Mouse (Mus musculus): Measurements from ENCODE around the gene Exoc7. TPM values are rescaled to one million over a fixed set of nuclear protein-coding genes. Genes with fewer than 3 reads are reported as not detected.
A peak's percentile ranks its signal among the peaks of the same experiment; 100 is the strongest.
"Not testable (repeated sequence)": the region's sequence is repeated elsewhere in the genome, so short reads cannot be mapped to it uniquely, and the experiment has no call there.

Gene Exoc7
- polyA plus RNA-seq, 1 experiment from 2014 or later = 89.3 TPM

GRCm38 (mm10) chr11:116287351-116287750 lies 19.7 kb downstream of the Exoc7 start:
- WGBS = 73% methylated on average over 5 of the region's 5 CpGs
- peaks cover 37% of the 10 kb centered on the region for H3K27me3 ChIP-seq (replicated peaks)
- H3K27ac ChIP-seq = no peak overlapping the region
- no peaks in the 10 kb centered on the region; the same call in 1 of the 2 replicates for H3K4me1 ChIP-seq
- H3K36me3 ChIP-seq = peaks cover 47% of the 10 kb centered on the region
- ATAC-seq (ENCODE audit: low FRiP score, low read depth) = no peak
- no peaks in the 10 kb centered on the region for H3K9me3 ChIP-seq
- no peak overlapping the region for H3K9ac ChIP-seq
- no peak overlapping the region for H3K4me3 ChIP-seq
- H3K4me2 ChIP-seq (replicated peaks) = no peak overlapping the region

DNA sequence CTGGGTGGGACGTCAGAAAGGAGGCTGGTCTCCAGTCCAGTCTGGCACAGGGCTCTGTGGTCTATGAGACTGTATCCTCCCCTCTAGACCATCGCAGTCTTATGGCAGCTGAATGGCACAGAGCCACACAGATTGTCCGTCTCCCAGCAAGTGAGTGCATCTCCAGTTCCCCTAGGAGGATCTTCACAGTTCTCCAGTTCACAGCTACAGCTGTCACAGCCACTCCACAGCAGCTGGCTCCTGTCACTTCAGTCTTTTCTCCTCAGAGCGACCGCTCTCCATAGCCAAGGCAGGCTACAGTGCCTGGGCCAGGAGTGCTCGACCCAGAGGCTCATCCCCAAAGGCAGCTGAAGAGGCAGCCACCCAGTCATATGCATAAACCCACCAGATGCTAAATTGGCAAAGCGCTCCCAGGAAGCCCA lies 21.3 kb downstream of the Exoc7 start:
- no peaks in the 10 kb centered on the region for H3K9me3 ChIP-seq
- H3K4me1 ChIP-seq = peaks cover 6% of the 10 kb centered on the region
- H3K36me3 ChIP-seq = peaks cover 35% of the 10 kb centered on the region
- peaks cover 53% of the 10 kb centered on the region for H3K27me3 ChIP-seq (replicated peaks)
- no peak for ATAC-seq (ENCODE audit: low FRiP score, low read depth)
- H3K9ac ChIP-seq = no peak overlapping the region
- no peak overlapping the region for H3K27ac ChIP-seq
- no peak overlapping the region for H3K4me2 ChIP-seq (replicated peaks)
- no peak overlapping the region for H3K4me3 ChIP-seq
- 60% methylated on average over 7 of the region's 7 CpGs for WGBS

DNA sequence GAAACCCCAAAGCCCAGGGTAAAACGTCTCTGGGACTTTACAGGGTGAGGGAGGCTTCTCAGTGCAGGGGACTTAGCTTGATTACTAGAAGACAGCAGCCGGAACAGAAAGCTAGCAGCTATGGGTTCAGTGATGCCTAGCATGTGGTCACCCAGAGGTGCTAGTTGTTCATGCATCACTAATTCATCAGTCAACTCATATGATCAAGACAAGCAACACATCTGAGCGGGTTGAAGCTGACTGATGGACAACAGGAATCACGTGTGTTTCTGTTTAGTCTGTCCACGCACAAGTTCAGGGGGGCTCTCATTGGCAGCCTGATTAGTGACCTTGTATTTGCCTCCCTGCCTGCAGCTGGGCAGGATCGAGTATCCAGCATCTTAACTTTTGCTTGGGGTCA lies 23.1 kb downstream of the Exoc7 start:
- Histone ChIP-seq H3K27ac (no peak overlapping the region), H3K36me3 (peaks cover 17% of the 10 kb centered on the region), H3K9me3 (no peaks in the 10 kb centered on the region), H3K4me2 (replicated peaks) (no peak overlapping the region), H3K27me3 (replicated peaks) (peaks cover 65% of the 10 kb centered on the region), H3K4me1 (peaks cover 6% of the 10 kb centered on the region), H3K4me3 (no peak overlapping the region), H3K9ac (no peak overlapping the region)
- no peak for ATAC-seq (ENCODE audit: low FRiP score, low read depth)
- WGBS = 62% methylated on average over 6 of the region's 6 CpGs

GRCm38 (mm10) chr11:116282912-116283521 lies 24.0 kb downstream of the Exoc7 start:
- Histone ChIP-seq H3K9ac (no peak overlapping the region), H3K27ac (no peak overlapping the region), H3K4me2 (replicated peaks) (no peak overlapping the region), H3K36me3 (peaks cover 7% of the 10 kb centered on the region; the same call in 1 of the 2 replicates), H3K9me3 (no peaks in the 10 kb centered on the region), H3K27me3 (replicated peaks) (peaks cover 65% of the 10 kb centered on the region), H3K4me1 (peaks cover 6% of the 10 kb centered on the region), H3K4me3 (peak overlapping the region; percentile 11; the same call in 1 of the 2 replicates)
- 9% methylated on average over 48 of the region's 48 CpGs for WGBS
- no peak for ATAC-seq (ENCODE audit: low FRiP score, low read depth)

DNA sequence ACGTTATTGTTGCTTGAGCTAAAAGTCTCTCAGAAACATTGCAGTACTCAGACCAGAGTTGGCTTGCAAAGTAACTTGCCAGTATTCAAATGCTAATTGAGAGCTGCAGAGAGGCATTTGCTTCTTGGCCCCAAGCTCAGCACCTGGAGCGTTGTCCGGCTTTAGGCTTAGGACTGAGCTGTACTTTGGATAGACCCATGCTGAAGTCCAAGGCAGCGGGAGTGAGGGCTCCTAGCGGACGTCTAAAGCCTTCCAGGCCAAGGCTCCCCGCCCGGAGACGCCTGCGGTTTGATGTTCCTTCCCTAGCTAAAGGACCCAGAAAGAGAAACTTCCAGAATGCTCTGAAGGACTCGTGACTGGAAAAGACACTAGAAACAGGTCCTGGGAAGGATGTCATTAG lies 24.9 kb downstream of the Exoc7 start:
- H3K36me3 ChIP-seq = no peaks in the 10 kb centered on the region
- H3K4me2 ChIP-seq (replicated peaks) = peak overlapping the region; percentile 55
- H3K4me1 ChIP-seq = peaks cover 6% of the 10 kb centered on the region
- H3K9me3 ChIP-seq = no peaks in the 10 kb centered on the region
- peak overlapping the region; percentile 20; the same call in 1 of the 2 replicates for H3K4me3 ChIP-seq
- H3K27me3 ChIP-seq (replicated peaks) = peaks cover 65% of the 10 kb centered on the region
- ATAC-seq (ENCODE audit: low FRiP score, low read depth) = no peak
- H3K27ac ChIP-seq = no peak overlapping the region
- H3K9ac ChIP-seq = no peak overlapping the region
- 2% methylated on average over 11 of the region's 11 CpGs for WGBS

DNA sequence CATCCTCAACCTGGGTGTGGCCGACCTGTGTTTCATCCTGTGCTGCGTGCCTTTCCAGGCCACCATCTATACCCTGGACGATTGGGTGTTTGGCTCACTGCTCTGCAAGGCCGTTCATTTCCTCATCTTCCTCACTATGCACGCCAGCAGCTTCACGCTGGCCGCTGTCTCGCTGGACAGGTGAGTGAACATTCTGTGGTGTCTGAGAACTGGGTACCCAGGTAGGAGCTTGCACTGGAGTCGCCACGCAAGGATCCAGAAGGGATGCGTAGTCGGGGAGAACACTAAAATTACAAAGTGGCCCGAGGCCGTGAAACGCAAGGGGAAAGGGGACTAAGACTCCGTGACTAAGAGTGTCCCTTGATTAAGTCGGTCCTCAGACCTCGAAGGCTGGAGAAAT lies 25.4 kb downstream of the Exoc7 start:
- WGBS = 3% methylated on average over 18 of the region's 18 CpGs
- Histone ChIP-seq H3K36me3 (no peaks in the 10 kb centered on the region), H3K4me2 (replicated peaks) (peak overlapping the region; percentile 55), H3K9ac (peak overlapping the region; percentile 9; the same call in 1 of the 2 replicates), H3K27me3 (replicated peaks) (peaks cover 65% of the 10 kb centered on the region), H3K27ac (no peak overlapping the region), H3K4me1 (peaks cover 6% of the 10 kb centered on the region), H3K9me3 (no peaks in the 10 kb centered on the region), H3K4me3 (peak overlapping the region; percentile 20)
- no peak for ATAC-seq (ENCODE audit: low FRiP score, low read depth)

DNA sequence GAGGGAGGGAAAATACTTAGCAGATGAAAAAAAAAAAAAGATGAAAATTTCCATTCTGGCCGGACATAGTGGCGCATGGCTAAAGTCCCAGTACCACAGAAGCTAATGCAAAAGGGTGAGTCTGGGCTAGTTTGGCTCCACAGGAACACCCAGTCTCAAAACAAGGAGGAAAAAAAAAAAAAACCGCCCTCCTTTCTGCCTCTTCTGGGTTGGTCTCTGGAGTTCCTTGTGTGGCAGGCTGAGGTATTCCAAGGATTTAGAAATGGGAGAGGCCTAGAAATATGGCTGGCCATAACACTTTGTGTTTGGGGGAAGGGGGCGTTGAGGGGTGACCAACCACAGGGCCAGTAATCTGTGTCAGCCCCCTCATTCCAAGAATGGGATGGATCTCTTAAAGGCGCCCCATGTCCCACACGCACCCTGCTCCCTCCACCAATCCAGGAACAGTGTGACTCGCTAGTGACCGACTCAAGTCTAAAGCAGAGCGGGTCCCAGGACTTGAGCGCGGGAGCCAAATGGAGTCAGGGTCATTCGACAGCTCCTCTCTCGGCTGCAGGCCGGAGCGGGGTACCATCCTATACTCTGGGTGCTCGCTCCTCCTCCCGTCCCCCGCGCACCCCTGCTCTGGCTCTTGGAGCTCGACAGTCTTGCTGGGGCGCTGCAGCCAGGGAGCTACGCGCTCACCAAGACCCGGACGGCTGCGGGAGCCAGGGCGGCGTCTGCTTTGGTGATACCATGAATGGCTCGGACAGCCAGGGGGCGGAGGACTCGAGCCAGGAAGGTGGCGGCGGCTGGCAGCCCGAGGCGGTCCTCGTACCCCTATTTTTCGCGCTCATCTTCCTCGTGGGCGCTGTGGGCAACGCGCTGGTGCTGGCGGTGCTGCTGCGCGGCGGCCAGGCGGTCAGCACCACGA lies 26.0 kb downstream of the Exoc7 start, which contains the start of gene Galr2:
Gene Galr2, plus strand, starts transcription at position 189 of the 913 bp plus-strand sequence.
- no peak for ATAC-seq (ENCODE audit: low FRiP score, low read depth)
- peaks cover 6% of the 10 kb centered on the region for H3K4me1 ChIP-seq
- WGBS = 5% methylated on average over 48 of the region's 48 CpGs

DNA sequence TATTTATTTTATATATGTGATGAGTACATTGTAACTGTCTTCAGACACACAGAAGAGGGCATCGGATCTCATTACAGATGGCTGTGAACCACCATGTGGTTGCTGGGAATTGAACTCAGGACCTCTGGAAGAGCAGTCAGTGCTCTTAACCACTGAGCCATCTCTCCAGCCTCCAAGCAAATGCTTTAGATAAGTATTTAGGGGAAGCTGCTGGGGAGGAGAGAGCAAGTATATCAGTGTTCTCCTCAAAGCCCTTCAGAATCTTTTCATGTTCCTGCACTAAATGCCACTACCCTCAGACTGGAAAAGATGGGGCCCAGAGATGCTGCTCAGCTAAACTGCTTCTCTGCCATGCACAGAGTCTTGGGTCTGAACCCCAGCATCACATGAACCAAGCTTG lies 29.8 kb downstream of the Exoc7 start:
- Histone ChIP-seq H3K4me1 (peaks cover 19% of the 10 kb centered on the region), H3K27me3 (replicated peaks) (peaks cover 26% of the 10 kb centered on the region)
- not testable (repeated sequence) for H3K4me3 ChIP-seq; ATAC-seq (ENCODE audit: low FRiP score, low read depth); H3K4me2 ChIP-seq (replicated peaks); H3K27ac ChIP-seq; H3K9ac ChIP-seq; H3K9me3 ChIP-seq; H3K36me3 ChIP-seq
- 89% methylated on average over 1 of the region's 1 CpGs for WGBS

More for the DNA sequence above, 26.0 kb downstream of the Exoc7 start, which contains the start of gene Galr2:
- no peaks in the 10 kb centered on the region for H3K36me3 ChIP-seq
- no peaks in the 10 kb centered on the region for H3K9me3 ChIP-seq
- peak within 1 kb of the TSS; percentile 20 for H3K4me3 ChIP-seq
- H3K9ac ChIP-seq = peak within 1 kb of the TSS; percentile 9; the same call in 1 of the 2 replicates
- H3K4me2 ChIP-seq (replicated peaks) = peak within 1 kb of the TSS; percentile 55
- no peak within 1 kb of the TSS for H3K27ac ChIP-seq
- H3K27me3 ChIP-seq (replicated peaks) = peaks cover 64% of the 10 kb centered on the region

- 5% methylated on average over 32 of the region's 32 CpGs for WGBS
Observed at GRCm38 (mm10) chr11:116274045-116274666, 32.9 kb downstream of the Exoc7 start, which contains the start of gene Srp68. Gene Srp68 (minus strand): TSS chr11:116274217.

DNA sequence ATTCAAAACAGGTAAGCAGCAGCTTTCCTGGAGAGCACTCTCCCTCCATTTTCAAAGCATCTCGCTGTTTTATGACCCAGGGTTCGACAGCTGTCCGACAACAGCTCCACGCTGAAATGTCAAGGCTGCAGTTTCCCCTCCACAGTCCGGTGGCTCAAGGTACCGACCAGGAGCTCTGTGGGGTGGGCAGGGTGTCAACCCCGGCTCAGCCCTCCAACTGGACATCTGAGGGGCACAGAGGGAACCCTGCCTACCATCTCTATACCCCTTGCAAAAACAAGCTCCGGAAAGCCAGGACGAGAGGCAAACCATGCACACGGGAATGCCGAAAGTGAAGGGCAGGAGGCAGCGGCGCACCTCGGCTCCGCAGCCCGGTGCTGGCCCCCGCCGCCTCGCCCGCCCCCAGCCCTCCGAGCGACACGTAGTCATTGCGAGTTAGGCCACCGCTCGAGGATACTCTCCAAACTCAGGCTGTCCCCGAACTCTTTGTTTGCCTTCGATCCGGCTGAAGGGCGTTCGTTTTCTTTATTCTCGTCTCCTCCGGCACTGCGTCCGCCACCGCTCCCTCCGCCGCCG lies 33.5 kb downstream of the Exoc7 start:
- Histone ChIP-seq H3K4me1 (peaks cover 17% of the 10 kb centered on the region), H3K9ac (peak overlapping the region; percentile 76), H3K36me3 (peaks cover 26% of the 10 kb centered on the region; the same call in 1 of the 2 replicates), H3K4me2 (replicated peaks) (peak overlapping the region; percentile 97), H3K27ac (no peak overlapping the region), H3K4me3 (peak overlapping the region; percentile 88), H3K9me3 (no peaks in the 10 kb centered on the region), H3K27me3 (replicated peaks) (no peaks in the 10 kb centered on the region)
- no peak; the same call in 1 of the 2 replicates for ATAC-seq (ENCODE audit: low FRiP score, low read depth)
- under 1% methylated on average over 39 of the region's 39 CpGs for WGBS

More at GRCm38 (mm10) chr11:116274045-116274666, 32.9 kb downstream of the Exoc7 start, which contains the start of gene Srp68:
- peak within 1 kb of the TSS; percentile 72 for H3K27ac ChIP-seq
- peak; percentile 95 for ATAC-seq (ENCODE audit: low FRiP score, low read depth)
- peaks cover 21% of the 10 kb centered on the region; the same call in 1 of the 2 replicates for H3K36me3 ChIP-seq
- no peaks in the 10 kb centered on the region for H3K27me3 ChIP-seq (replicated peaks)
- no peaks in the 10 kb centered on the region for H3K9me3 ChIP-seq
- H3K4me1 ChIP-seq = peaks cover 17% of the 10 kb centered on the region
- peak within 1 kb of the TSS; percentile 76 for H3K9ac ChIP-seq
- H3K4me2 ChIP-seq (replicated peaks) = peak within 1 kb of the TSS; percentile 97
- H3K4me3 ChIP-seq = peak within 1 kb of the TSS; percentile 88

DNA sequence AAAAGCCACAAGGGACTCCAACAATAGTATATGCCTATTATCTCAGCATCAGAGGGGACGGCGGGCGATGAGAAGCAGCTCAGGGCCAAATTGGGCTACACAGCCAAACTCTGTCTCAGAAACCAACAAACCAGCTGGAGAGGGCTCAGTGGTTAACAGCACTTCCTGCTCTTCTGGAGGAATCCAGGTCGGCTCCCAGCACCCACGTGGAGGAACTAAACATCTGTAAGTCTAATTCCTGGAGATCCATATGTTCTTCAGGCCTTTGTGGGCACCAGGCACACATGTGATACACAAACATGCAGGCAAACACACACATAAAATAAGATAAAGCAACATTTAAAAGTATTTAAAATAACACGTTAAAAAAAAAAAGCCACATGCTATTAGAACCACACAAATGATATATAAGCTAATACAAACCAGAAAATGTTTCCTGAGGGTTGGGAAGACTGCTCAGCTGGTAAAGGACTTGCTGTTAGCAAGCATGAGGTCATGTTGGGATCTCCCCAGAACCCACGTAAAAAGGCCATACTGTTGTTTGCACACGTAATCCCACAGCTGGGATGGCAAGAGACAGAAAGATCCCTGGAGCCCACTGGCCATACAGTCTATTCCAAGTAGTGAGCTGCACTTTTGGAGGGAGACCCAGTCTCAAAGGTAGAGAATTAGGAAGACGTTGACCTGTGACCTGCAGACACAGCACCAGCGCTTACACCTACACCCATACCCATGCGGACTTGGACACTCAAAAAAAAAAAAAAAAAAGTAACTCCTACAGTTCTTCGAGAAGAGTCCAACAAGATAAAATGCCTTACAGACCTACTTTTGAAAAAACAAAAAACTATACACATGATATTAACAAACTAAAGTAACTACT lies 34.2 kb downstream of the Exoc7 start:
- no peak for ATAC-seq (ENCODE audit: low FRiP score, low read depth)
- Histone ChIP-seq H3K4me3 (peak overlapping the region; percentile 88), H3K9ac (peak overlapping the region; percentile 76), H3K4me2 (replicated peaks) (peak overlapping the region; percentile 97), H3K4me1 (peaks cover 17% of the 10 kb centered on the region), H3K36me3 (peaks cover 33% of the 10 kb centered on the region), H3K27ac (no peak overlapping the region), H3K27me3 (replicated peaks) (no peaks in the 10 kb centered on the region), H3K9me3 (no peaks in the 10 kb centered on the region)
- 61% methylated on average over 12 of the region's 12 CpGs for WGBS
